Mouse (Mus musculus) mesoderm, embryonic 11.5 days (tissue): Measurements from ENCODE around the gene BC005537.
A peak's percentile ranks its signal among the peaks of the same experiment; 100 is the strongest.

Experiments
- DNase-seq: peaks from one replicate; pipeline ENCODE4 v3.0.0-alpha.2; 2012; ENCODE audit warnings: low read depth, low spot score

BC005537 gene

GRCm38 (mm10) chr13:24844983-24845955, 43.8 kb downstream of the BC005537 start, which contains the start of gene D130043K22Rik:
D130043K22Rik (plus strand) TSS chr13:24845135.
- peak; percentile 69 for DNase-seq

DNA sequence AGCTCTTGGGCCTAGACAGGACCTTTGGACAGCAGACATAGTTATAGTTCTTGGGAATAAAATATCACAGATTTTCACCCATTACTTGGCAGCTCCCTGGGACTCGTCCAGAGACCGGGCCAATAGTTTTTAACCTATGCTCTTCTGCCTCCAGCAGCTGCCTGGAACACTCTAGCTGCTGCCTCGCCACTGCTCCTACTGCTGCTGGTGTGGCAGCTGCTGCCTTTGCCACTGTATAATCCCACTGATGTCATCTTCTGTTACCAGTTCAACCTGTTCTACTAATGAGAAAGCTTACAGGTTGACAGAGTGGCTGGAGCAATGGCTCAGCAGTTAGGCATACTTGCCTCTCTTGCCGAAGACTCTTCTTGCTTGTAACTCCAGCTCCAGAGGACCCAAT, 47.9 kb downstream of the BC005537 start:
- DNase-seq = no peak

DNA sequence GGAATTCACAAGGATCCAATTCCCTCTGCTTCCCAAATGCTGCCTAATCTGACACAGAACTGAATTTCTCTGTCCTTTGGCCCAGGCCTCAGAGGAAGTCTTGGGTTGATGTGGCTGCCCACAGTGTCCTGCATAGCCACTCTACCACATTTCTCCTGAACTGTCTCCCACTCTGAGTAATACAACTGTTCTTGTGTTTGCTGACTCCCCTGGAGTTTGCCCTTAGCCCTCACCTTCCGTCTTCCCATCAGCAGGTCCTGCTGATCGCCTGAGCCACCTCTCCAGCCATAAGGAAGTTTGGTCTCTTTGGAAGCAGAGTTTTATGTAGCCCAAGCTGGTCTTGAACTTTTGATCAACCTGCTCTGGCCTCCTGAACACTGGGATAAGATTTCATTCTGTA, 50.5 kb downstream of the BC005537 start:
- DNase-seq = no peak

DNA sequence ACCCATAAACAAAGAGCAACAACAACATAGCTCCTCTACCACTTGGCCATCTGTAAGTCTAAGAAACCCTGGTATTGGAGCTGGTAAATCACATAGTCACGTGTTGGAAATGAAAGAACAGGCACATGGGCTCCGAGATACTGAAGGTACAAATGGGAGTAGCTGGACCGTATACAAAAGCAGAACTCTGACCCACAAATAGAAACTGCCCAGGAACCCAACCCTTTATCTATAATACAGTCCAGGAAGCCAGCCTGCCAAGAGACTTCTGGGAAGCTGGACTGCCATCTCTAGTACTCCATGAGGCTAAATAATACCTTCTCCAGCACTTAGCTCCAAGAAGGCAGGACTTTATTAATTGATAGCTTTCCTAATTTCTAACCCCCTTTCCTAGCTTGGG, 51.1 kb downstream of the BC005537 start:
- no peak for DNase-seq

GRCm38 (mm10) chr13:24859115-24859514, 57.7 kb downstream of the BC005537 start:
- no peak for DNase-seq

DNA sequence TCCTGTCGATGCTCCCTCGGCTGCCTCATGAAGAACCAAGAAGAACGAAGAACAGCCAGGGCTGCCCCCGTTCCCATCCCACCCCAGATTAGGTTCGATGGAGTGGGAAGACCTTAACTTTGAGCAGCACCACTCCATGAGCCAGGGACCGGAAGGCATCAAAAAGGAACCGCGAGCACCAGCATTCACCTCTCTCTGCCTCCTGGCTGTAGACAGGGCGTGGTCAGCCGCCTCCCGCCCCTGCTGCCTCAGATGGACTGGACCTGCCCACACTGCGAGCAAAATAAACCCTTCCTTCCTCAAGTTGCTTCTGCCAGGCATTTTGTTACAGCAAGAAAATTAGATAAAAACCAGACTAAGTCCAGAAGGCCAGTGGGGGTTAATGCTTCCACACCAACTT, 59.6 kb downstream of the BC005537 start:
- no peak for DNase-seq

DNA sequence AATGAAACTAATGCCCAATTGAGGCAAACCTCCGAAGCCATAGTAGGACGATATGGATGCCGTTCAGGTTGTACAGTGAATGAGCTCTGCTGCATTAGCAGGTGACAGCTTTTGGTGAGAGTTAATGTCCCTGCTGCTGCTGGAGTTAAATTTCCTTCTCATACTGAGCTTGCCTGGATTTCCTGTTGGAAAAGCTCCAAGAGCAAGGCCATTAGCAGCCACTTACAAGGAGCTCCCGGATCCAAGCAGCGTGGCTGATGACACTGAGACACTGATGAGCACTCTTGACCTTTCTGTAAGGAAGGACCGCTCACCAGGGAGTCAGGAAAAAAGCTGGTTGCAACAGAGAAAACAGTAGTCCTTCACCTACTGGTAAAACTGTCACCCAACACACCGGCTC, 60.6 kb downstream of the BC005537 start:
- DNase-seq = no peak

DNA sequence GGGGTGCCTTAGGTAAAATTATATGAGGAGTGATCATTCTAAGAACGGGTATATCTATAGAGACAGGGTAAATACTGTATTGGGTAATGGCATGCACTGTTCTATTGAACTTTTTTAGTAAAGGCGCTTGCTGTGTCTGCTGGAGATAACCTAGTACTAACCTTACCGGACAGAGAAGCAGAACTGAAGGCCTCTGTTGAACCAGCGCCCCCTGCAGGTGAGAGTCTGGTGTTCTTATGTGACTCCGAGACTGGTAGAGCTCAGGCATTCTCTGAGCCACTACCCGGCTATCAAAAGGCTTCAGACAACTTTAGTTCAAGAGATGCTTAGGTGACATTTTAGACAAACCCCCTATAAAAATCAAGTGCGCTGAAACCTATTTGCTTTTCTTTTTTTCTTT, 61.1 kb downstream of the BC005537 start:
- peak; percentile 20 for DNase-seq
